Mouse (Mus musculus) limb, embryonic 14.5 days (tissue): ENCODE measurements around the gene Dyx1c1. TPM values are rescaled to one million over a fixed set of nuclear protein-coding genes. Genes with fewer than 3 reads are reported as not detected.

Experiments used
- ATAC-seq: fragments of 200-750 bp; cut with Nextera tagmentation; 2 replicates; pipeline ENCODE4 v1.8.0; 2017; ENCODE audit warnings: low read depth, moderate number of reproducible peaks, moderate TSS enrichment; ENCODE audit not compliant: low FRiP score
- DNase-seq: peaks from one replicate; pipeline ENCODE4 v3.0.0-alpha.2; 2015; ENCODE audit warnings: low spot score
- H3K27ac ChIP-seq: fragments of 300-500 bp; sonication (generic); replicated peaks from 2 replicates; pipeline ENCODE4 v1.5.1; 2014; ENCODE audit warnings: low read depth, mild to moderate bottlenecking, low read length, moderate library complexity, mixed read lengths
- H3K27me3 ChIP-seq: fragments of 300-500 bp; sonication (generic); 2 replicates; pipeline ENCODE4 v1.6.1; 2014; ENCODE audit warnings: low read length, mixed read lengths; ENCODE audit not compliant: control insufficient read depth, insufficient read depth
- H3K36me3 ChIP-seq: fragments of 300-500 bp; sonication (generic); 2 replicates; pipeline ENCODE4 v1.6.1; 2014; ENCODE audit warnings: mild to moderate bottlenecking, low read length, moderate library complexity, mixed read lengths; ENCODE audit not compliant: control insufficient read depth, insufficient read depth
- H3K4me1 ChIP-seq: fragments of 300-500 bp; sonication (generic); 2 replicates; pipeline ENCODE4 v1.6.1; 2014; ENCODE audit warnings: antibody characterized with exemption, low read length, mixed read lengths; ENCODE audit not compliant: control insufficient read depth, insufficient read depth
- H3K4me2 ChIP-seq: fragments of 300-500 bp; sonication (generic); replicated peaks from 2 replicates; pipeline ENCODE4 v1.6.1; 2014; ENCODE audit warnings: low read depth, mild to moderate bottlenecking, low read length, moderate library complexity; ENCODE audit not compliant: severe bottlenecking
- H3K4me3 ChIP-seq: fragments of 300-500 bp; sonication (generic); replicated peaks from 2 replicates; pipeline ENCODE4 v1.5.1; 2014; ENCODE audit warnings: low read length
- H3K9ac ChIP-seq: fragments of 300-500 bp; sonication (generic); 2 replicates; pipeline ENCODE4 v1.6.1; 2014; ENCODE audit warnings: mild to moderate bottlenecking, low read depth, low read length, moderate library complexity; ENCODE audit not compliant: severe bottlenecking
- H3K9me3 ChIP-seq: fragments of 300-500 bp; sonication (generic); 2 replicates; pipeline ENCODE4 v1.6.1; 2016; ENCODE audit warnings: low read length; ENCODE audit not compliant: control insufficient read depth
- POLR2A ChIP-seq: fragments of 200-500 bp; IDR thresholded peaks from 2 replicates; pipeline ENCODE4 v1.8.0; 2012; ENCODE audit warnings: inconsistent platforms, mild to moderate bottlenecking, moderate library complexity, borderline replicate concordance; ENCODE audit not compliant: insufficient read depth, insufficient read length; ENCODE audit errors: extremely low read depth
- WGBS: fragments of 180-500 bp; shearing (Covaris S2); extraction: QIAGEN DNeasy Blood & Tissue Kit; methylation state at CpG from one replicate; pipeline ENCODE4 v1.1.7; 2014; 5-methylcytosine and 5-hydroxymethylcytosine counted together
- polyA plus RNA-seq, 2 experiments: library from polyadenylated mRNA; depleted of rRNA in 1 of 2; stranded (reverse) in 1 of 2; unstranded in 1 of 2; fragments of >200 nt; fragmentation: Nextera tagmentation in 1 of 2; extraction: Ambion mirVana in 1 of 2; gene quantifications; 2 replicates each; pipeline versions ENCODE4 v1.2.1 to v1.2.3; 2012 to 2014

The Dyx1c1 gene
- polyA plus RNA-seq, 2 experiments = 1.6 to 2.0 TPM

- Histone ChIP-seq H3K9me3 (no peaks in the 10 kb centered on the region), H3K27ac (no peak overlapping the region), H3K4me3 (no peak overlapping the region), H3K9ac (no peak overlapping the region), H3K4me2 (no peak overlapping the region), H3K36me3 (no peaks in the 10 kb centered on the region), H3K27me3 (no peaks in the 10 kb centered on the region), H3K4me1 (0 out of 2 replicates have a peak, but pooled peaks cover 3% of the 10 kb centered on the region)
- TF ChIP-seq POLR2A = no peak
- ATAC-seq (no peak), DNase-seq (no peak)
- 68% methylated on average over 8 of the region's 8 CpGs for WGBS
Measured at GRCm38 (mm10) chr9:72961346-72961745, 2.8 kb downstream of the Dyx1c1 start.

- Histone ChIP-seq H3K9ac (no peak overlapping the region), H3K36me3 (no peaks in the 10 kb centered on the region)
- 77% methylated on average over 15 of the region's 15 CpGs for WGBS
Measured at GRCm38 (mm10) chr9:72961959-72962358, 3.4 kb downstream of the Dyx1c1 start.

GRCm38 (mm10) chr9:72968349-72969061 is 9.9 kb downstream of the Dyx1c1 start:
- 32% methylated on average over 11 of the region's 11 CpGs for WGBS
- ATAC-seq = peak; percentile 65; the same call in 1 of the 2 replicates
- H3K4me3 ChIP-seq = no peak overlapping the region
- peak; percentile 39 for DNase-seq
- no peaks in the 10 kb centered on the region for H3K9me3 ChIP-seq
- no peaks in the 10 kb centered on the region for H3K36me3 ChIP-seq
- TF ChIP-seq POLR2A = no peak
- no peak overlapping the region for H3K4me2 ChIP-seq
- H3K9ac ChIP-seq = no peak overlapping the region
- no peaks in the 10 kb centered on the region for H3K27me3 ChIP-seq
- no peak overlapping the region for H3K27ac ChIP-seq
- H3K4me1 ChIP-seq = no peaks in the 10 kb centered on the region

More at GRCm38 (mm10) chr9:72961959-72962358, 3.4 kb downstream of the Dyx1c1 start:
- 0 out of 2 replicates have a peak, but pooled peaks cover 3% of the 10 kb centered on the region for H3K4me1 ChIP-seq
- DNase-seq = no peak
- H3K27ac ChIP-seq = no peak overlapping the region
- no peaks in the 10 kb centered on the region for H3K27me3 ChIP-seq
- H3K4me3 ChIP-seq = no peak overlapping the region
- ATAC-seq = no peak
- no peak overlapping the region for H3K4me2 ChIP-seq
- no peaks in the 10 kb centered on the region for H3K9me3 ChIP-seq
- TF ChIP-seq POLR2A = no peak

GRCm38 (mm10) chr9:72969874-72970273 is 11.3 kb downstream of the Dyx1c1 start:
- WGBS = 68% methylated on average over 7 of the region's 7 CpGs
- DNase-seq (no peak), ATAC-seq (no peak)
- Histone ChIP-seq H3K4me1 (no peaks in the 10 kb centered on the region), H3K4me2 (no peak overlapping the region), H3K27me3 (no peaks in the 10 kb centered on the region), H3K36me3 (no peaks in the 10 kb centered on the region), H3K27ac (no peak overlapping the region), H3K9ac (no peak overlapping the region), H3K4me3 (no peak overlapping the region), H3K9me3 (no peaks in the 10 kb centered on the region)
- TF ChIP-seq POLR2A = no peak

GRCm38 (mm10) chr9:72972435-72972834 is 13.8 kb downstream of the Dyx1c1 start:
- Histone ChIP-seq H3K4me1 (no peaks in the 10 kb centered on the region), H3K36me3 (no peaks in the 10 kb centered on the region), H3K9me3 (no peaks in the 10 kb centered on the region), H3K9ac (no peak overlapping the region), H3K27ac (no peak overlapping the region), H3K27me3 (no peaks in the 10 kb centered on the region), H3K4me3 (no peak overlapping the region), H3K4me2 (no peak overlapping the region)
- 81% methylated on average over 5 of the region's 5 CpGs for WGBS
- DNase-seq = no peak
- no peak for ATAC-seq
- no peak for TF ChIP-seq POLR2A
